Mouse (Mus musculus): ENCODE measurements at regions not wholly inside any gene's neighbourhood (a gene's known extent, or its start where the extent isn't known, plus 50 kb on each side); places are given as distances from the start of the nearest gene placed in this dataset.
A peak's percentile ranks its signal among the peaks of the same experiment; 100 is the strongest.

DNA sequence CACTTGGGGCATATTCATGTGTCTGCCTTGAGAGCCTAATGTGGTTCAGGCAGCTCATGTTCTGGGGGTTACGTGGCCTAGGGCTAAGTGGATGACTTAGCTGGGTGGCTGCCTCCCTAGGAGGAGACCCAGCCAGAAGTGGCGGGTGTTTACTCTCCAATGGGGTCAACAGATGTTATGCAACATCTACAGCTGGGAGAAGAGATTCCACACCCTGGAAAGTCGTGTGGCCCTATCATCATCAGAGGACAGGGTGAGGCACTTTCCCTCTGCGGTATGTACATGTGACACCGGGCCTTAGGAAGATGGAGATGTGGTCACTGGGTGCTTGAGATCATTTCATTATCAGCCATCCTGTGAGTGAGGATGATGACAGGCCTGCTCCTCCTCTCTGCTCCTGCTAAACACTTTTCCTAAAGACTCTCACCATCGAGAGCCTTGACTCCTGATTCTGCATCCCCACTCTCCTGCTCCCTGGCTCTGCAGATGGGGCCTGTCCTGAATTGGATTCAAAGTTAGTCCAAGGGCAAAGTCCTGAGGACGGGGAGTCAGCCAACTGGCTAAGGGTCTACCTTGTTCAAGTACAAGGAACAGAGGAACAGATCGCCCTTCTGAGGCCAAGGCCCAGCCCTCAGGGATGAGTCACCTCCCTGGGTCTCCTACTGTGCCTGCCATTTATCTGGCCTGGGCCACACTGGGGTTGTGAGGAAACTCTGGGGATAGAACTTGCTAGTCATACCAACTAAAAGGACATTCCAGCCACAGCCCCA lies 99.8 kb upstream of the Cops8 start:
- peak; percentile 59 for DNase-seq (ENCODE audit: low spot score)

DNA sequence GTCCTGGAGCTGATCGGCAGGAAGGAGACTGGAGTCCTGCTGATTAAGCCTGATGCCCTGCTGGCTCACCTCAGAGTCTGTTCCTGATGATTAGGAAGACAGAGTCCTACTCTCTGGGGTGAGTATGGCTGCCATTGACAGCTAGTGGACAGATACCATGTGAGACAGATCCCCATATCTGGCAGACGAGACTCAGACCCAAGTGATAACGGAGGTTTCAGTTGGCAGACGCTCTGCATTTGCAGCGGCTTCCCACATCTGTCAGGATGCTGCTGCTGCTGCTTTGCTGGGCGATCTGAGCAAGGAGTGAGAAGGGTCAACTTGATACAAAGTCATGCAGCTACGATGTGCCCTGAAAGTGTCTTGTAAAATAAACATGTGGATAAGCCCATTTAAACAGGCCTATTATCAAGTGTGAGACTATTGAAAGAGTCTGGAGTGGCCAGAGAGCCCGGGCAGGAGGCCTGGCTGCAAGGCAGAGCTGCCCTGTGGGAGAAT lies 98.1 kb upstream of the Cops8 start:
- DNase-seq (ENCODE audit: low spot score) = no peak

DNA sequence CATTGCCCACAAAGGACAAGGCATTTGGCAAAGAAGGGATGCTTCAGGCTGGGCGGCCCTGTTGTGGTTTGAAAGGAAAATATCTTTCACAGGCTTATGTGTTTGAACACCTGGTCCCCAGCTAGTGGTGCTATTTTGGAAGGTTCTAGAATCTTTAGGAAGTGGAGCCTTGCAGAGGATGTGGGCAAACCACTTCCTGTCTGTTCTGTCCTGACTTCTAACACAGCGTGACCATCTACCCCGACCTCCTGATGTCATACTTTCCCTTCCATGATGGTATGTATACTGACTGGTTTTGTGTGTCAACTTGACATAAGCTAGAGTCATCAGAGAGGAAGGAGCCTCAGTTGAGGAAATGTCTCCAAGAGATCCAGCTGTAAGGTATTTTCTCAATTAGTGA lies 97.2 kb upstream of the Cops8 start:
- no peak for DNase-seq (ENCODE audit: low spot score)

DNA sequence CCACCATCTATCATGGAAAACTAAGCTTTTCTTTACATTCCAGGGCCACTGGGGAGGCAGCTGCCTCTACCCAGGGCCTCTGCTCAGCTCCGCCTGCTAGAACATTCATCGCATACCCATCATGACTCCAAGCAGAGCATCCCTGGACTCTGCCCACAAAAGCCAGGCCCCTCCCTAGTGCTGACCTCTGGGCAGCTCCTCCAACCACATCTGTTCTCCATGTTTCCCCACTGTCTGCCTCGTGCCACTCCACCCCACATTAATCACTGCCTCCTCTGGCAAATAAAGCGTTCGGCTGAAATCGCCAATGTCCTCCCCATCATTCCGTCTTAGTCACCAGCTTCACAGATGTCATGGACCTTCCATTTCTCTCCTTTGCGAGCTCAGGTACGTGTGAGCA lies 96.2 kb upstream of the Cops8 start:
- DNase-seq (ENCODE audit: low spot score) = no peak

DNA sequence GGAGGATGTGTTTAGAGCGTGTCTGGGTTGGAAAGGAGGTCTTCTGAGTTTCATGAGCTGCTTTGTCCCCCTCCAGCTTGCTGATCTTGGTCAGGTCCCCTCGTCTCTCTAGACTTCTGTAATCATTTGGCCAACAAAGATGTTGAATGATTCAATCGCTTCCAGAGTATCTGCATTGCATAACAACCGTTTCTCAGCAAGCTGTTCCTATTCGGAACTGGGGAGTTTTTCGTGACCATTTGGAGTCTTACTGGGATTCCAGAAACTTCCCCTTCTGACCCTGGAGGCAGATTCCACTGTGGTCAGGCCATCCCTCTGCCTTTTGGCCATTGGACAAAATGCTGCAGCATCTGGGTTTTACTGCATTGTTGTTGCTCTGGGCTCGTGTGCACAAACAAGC lies 93.4 kb upstream of the Cops8 start:
- peak; percentile 57 for DNase-seq (ENCODE audit: low spot score)

DNA sequence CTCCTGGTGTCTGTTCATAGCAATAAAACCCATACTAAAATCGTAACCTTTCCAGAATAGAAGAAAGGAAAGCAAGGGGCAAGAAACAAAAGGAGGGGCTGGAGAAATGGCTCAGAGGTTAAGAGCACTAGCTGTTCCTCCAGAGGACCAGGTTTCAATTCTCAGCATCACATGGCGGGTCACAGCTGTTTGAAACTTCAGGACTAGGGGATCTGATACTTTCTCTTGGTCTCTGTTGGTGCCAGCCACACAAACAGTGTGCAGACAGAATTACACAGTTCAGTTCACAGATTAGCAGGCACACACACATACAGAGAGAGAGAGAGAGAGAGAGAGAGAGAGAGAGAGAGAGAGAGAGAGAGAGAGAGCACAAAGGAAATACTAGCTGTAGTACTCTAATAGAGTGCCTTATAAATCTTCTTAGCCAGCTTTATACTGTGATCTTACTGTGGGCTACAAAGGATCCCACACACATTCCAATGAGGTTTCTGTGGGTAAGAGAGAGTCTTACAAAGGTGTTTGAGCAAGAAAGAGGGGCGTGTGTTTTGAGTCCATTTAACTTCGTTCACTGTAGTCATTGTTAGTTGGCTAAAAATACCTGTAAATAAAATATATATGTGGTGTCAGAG lies 89.2 kb upstream of the Cops8 start:
- no peak for DNase-seq (ENCODE audit: low spot score)

DNA sequence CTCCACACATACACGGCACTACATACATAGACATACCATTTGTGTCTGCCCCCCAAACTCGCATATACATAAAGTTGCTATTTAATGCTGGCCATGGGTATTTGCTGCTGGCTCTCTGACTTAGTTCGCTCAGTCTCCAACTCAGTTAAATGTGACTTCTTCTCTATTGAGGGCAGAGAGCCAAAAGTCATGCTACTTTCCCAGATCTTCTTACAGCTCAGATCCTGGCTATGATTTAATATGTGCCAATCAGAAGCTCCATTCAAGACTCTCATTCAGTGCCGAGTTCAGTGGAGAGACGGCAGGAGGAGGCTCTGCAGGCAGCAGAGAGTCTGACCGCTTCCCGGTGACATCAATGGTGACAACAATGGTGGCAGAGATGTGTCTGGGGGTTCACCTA lies 88.6 kb upstream of the Cops8 start:
- DNase-seq (ENCODE audit: low spot score) = no peak

DNA sequence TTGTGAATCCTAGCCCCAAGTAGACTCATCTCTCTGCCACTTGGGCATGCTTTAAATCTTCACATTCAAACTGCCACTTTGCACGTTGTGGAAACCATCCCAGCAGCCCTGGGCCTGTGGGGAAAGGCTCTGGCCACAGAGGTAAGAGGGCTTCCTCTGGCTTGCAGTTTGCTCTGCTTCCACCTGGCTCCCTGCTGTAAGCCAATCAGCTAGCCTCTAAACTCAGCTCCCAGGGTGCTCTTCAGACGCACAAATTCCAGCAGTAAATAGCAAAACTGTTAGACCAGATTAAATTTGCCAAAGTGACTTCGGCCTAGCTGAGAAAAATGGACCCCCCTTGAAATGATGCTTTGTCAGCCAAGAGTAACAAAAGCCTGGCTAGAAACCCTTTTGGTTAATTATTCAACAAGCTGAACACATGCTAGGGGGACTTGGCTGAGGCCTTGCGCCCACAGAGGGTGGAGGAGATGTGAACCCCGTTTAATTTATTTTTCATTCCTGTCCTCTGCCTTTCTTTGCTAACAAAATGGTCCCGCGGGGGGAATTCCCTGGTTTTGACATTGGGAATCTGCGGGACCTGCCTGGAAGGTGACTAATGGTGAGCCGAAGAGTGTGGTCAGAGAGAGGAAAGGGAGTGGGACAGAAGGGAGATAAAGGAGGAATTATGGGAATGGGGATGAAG lies 84.1 kb upstream of the Cops8 start:
- DNase-seq (ENCODE audit: low spot score) = no peak

DNA sequence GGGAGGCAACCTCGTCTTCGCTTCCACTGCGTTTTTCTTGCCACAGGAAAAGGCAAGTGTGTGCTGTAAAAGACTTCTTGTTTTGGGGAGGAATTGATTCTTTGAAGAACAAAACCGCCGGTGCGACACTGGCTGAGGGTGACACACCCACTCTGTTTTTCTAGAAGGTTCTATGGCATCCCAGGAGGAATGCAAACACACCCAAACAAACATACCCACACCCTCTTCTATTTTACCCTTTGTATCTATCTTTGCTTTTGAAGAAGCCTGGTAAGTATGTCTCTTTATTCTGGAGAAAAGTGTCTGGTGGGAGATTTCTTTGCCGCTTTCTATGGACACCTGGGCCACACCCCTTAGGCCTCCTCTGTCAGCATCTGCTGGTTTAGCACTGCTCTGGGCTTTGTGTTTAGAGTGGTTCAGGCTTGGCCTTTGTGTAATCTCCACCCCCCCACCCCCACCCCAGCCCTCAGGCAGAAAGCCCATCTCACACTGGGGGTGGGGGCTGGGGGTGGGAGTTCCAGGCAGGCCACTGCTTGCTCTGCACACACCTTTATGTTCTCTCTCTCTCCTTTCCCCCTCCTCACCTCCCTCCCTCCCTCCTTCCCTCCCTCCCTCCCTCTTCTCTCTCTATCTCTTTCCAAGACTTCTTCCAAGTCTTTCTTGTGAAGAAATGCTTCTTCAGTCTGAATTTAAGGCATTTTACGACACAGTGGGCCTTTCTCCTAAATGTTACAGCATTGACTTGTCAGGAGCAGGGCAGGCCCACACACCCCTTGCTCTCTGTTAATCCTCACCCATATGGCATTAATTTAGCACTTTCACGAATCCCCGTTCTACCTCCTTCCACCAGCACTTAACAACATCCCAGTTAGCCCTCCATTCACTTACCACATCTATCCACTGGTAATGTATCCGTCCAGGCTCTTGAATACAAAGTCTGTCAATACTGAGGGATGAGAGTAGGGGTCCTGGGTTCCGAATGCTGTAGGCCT lies 83.2 kb upstream of the Cops8 start:
- no peak for DNase-seq (ENCODE audit: low spot score)

DNA sequence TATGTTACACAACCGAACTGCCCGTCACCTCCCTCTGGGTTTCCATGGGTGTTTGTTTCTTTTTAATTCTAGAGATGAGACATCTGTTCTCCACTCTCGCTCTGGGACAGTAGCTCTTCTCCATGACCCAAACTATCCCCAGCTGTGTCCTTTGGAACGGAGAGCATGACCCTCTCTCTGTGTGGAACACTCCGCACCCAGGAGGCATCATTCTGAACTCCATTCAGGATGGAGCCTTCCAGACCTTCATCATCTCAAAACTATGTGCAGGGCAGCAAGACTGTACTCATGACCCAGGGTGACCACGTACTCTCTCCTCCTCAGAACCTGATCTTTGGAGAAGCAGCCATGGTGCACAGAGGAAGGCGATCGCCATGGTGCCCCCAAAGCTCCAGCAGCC lies 80.5 kb upstream of the Cops8 start:
- peak; percentile 71 for DNase-seq (ENCODE audit: low spot score)

DNA sequence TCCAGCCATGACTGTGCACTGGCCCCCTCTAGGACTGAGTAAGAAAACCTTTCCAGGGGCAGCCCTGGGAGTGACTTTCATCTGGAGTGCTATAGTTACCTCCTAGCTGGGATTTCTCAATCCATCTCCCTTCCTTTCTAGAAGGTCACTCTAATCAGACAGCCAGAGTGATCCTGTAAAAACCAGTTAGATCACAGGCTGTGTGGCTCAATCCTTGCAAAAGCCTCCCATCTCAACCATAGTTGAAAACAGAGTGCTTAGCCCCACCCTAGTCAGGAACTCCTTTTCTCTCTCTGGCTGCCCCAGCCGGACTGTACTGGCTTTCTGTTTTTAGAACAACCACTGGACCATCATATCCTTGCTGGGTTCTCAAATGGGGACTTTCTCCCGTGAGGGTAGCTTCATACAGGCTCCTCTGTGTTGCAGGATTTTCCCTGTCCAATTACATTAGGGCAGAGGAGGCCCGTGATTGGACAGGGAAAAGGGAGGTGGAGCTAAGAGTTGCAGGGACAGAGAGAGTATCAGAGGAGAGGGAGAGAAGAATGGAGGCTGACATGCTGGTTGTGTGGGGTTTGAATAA lies 78.0 kb upstream of the Cops8 start:
- no peak for DNase-seq (ENCODE audit: low spot score)

DNA sequence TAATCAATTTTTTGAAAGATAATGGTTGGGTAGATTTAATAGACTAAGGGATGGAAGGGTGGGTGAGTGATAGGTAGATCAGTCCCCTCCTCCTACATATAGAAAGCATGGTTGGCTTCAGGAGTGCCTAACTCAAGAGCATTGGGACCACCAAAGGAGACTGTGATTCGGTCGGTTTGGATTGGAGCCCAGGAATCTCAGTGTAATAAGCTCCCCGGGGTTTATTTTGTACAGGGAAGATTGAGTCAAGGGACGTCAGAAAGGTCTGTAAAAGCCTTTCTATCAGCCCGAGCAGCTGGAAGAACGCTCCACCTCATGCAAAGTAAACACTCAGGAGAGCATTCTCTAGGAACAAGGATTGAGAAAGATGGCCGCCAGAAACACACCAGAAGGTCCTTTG lies 76.5 kb upstream of the Cops8 start:
- no peak for DNase-seq (ENCODE audit: low spot score)

DNA sequence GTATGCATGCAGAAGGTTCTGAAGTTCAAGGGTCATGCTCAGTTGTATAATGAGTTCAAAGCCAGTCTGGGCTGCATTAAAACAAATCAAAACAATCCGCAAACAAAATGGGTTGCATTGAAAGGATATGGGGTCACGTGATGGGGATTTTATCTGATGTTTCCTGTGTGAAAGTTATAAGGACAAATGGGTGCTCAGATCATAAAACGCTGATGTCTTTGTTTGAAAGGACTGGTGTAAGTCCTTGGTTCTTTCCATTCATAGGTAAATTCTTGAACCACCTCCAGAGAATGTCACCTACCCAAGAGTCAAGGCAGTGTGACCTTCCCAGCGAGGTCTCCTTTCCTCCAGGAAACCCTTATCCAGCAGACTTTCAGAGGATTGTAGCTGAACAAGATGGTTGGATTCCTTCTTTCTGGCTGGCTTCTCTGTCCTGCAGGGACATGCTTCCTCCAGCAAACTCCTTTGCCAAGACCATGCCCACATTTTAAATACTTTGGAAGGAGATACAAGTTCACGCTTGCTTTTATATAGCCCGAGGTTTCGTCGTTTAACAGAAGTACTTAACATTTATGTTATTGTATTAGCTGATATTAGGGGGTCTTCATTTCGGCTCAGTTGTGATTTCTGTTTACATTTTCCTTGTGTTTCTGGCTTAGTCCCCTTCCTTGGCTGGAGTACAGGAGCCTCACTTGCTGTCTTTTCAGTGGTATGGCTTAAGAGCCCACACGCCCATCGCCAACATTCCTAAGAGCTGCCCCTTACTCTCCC lies 74.6 kb upstream of the Cops8 start:
- DNase-seq (ENCODE audit: low spot score) = no peak

DNA sequence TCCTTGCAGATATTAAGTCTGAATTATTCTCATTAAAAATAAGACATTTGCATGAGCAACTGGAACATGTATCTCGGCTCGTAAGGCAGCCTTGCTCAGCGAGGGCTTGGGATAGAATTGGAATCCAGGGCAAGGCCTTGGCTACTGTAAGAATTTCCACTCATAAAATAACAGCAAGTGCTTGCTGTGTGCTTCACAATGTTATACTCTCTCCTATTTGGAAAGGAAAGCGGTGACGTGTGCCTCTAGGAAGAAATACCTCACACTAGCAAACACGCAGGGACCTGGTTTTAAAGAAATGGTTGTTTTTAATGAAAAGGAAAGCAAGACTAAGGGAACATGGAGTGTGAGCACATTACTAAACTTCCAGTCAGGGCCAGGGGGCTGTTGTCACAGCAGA lies 69.3 kb upstream of the Cops8 start:
- no peak for DNase-seq (ENCODE audit: low spot score)

DNA sequence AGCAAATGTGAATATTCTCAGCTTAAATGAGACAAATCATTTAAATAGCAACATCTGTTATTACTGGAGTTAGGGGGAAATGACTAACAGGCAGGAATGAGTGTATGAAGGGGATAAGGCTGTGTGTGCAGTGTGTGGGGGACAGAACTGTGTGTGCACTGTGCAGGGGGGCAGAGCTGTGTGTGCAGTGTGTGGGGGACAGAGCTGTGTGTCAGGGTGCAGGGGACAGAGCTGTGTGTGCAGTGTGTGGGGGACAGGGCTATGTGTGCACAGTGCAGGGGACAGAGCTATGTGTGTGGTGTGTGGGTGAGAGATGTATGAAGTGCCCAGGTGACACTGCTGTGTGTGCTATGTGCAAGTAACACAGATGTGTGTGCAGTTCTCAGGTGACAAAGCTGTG lies 66.7 kb upstream of the Cops8 start:
- DNase-seq (ENCODE audit: low spot score) = no peak

DNA sequence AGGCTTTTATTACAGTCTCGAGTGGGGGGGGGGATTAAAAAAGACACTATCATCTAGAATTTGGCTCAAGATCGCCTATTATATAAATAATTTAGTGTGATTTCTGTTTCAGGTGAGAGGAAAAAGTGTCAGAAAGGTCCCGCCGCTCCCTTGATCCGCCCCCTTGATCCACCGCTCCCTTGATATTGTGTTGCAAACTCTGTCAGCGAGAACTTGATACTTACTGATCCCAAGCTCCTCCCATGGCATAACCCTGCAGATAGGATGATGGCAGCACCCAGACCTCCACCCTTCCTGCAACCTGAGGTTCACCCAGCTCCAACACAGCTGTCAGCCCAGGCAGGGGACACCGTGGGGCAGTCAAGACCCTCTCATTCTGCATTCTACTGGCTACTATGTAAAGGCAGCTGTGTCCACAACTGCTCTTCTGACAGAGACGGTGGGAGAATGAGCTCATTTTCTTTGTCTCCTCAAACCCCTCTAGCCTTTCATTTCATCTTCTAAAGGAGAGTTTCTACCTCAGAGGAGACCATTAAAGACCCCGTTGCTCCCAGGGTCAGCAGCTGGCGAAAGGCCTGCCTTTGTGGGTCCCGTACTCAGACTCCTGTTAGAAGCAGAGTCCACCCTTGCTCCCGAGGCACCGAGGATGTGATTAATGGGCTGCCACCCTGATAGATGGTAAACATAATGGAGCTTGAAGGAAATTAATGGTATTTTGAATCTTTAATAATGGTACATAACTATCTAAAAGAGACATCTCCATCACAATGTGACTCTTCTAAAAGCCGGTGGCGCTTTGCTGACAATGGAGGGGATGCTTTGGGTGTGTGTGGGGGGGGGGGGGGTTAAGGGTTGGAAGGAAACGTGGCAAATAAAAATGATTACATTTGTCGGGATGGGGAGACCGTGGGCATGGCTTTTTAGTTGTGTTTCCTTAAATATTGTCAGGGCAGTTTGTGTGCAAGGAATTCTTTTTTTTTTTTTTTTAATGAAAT lies 58.7 kb upstream of the Cops8 start:
- DNase-seq (ENCODE audit: low spot score) = no peak

DNA sequence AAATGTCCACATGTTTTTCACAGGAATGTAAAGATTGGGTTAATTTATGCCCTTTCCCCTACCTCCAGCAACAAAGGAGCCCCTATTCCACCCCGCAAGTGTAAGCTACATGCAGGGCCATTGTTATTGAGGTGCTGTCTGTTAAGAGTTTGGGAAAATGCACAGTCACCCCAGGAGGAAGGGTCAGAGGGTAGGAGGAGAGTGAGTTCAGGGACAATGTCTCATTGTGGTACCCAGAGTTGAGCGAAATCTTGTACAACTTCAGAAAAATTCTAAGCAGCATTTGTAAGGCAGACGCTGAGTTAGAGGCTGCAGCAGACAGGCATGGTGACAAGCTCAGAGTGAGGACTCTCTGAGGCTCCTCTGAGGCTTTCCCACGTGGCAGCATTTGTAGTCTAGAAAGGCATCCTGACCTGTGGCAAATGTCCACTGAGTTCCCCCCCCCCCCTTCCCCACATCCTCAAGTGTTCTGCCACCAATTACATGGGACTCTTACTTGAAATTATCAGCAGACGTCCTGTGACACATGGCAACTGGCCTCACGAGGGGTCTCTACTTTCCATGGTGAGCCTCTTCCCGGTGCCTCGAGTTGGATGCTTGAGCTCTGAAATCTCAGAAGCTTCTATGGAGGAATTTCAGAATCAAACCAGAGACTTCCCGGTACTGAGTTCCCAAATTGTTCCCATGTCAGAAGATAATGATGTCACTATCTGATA lies 57.8 kb upstream of the Cops8 start:
- no peak for DNase-seq (ENCODE audit: low spot score)

DNA sequence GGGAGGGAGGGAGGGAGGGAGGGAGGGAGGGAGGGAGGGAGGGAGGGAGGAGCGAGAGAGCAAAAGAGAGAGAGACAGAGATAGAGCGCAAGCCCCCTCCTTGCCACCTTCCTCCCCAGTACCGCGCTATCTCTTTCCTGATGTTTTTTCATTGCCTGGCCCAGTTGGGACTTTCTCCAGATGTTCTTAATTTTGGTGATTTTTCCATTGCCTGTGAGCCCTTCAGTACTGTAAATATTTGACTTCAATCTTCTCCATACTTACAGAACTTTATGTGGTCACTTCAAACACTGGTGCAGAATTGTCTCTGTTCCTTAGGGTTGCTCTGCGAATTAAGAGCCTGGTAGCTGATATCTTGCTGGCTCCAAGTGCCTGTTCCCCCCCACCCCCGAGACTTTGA lies 50.1 kb upstream of the Cops8 start:
- no peak for DNase-seq (ENCODE audit: low spot score)

All from heart, adult 8-10 months (tissue).